Mouse (Mus musculus): ENCODE data around the gene Lrrc75b. TPM values are rescaled to one million over a fixed set of nuclear protein-coding genes. Genes with fewer than 3 reads are reported as not detected.

Gene Lrrc75b
- total RNA-seq, 2 experiments from 2014 or later, result 0.22 to 0.58 TPM

DNA sequence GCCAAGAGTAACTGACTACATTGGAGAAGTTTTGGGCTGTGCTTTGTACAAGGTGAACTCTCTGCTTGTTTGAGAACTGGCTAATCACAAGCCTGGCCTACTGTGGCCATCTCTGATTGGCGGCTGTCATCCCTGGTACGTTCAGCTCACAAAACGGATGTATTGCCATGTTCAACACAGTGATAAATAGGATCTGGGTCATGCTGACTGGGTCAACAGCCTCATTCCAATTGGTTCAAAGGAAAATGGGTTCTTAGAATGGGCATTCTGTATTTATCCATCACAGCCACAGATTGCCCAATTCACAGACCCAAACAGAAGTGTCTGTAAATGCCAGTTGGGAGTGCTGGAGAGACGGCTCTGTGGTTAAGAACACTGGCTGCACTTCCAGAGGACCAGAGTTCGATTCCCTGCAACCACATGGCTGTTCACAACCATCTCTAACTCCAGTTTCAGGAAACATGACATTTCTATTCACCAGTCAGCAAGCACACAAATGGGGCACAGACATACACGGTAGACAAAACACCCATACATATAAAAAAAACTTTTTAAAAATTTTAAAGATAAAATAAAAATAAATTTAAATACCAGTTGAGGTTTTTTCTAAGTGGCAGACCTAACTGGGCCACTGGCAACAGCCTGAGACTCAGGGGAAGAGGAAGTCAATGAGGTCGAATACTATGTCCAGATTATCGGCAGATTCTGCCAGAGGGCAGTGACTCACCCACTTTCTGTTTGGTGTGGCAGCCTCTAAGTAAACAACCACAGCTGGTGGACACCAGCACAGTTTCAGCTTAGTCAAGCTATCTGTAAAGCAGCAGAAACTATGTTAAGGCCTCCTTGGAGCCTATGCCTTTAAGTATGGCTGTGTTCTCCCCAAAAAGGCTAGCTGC is 55.6 kb downstream of the Lrrc75b start:
- ATAC-seq (ENCODE audit: poor library complexity, severe bottlenecking), result peak; percentile 97

DNA sequence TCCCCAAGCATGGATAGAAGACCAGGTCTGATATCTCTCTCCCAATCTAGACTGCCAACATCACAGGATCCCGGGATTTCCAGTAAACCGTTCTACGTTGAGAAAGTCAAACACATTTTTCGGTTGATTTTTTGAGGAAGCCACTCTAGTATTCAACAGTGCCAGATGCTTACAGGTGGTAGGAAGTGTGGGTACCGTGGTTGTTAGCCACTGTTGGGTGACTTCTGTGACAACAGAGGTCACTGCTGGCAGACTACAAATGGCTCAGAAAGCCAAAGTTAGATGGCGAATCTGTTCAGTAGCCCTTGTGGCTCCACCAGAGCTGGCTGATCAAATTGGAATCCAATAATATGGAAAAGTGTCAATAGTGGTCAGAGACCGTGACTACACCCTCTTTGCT is 56.4 kb downstream of the Lrrc75b start:
- ATAC-seq (ENCODE audit: poor library complexity, severe bottlenecking), result no peak

DNA sequence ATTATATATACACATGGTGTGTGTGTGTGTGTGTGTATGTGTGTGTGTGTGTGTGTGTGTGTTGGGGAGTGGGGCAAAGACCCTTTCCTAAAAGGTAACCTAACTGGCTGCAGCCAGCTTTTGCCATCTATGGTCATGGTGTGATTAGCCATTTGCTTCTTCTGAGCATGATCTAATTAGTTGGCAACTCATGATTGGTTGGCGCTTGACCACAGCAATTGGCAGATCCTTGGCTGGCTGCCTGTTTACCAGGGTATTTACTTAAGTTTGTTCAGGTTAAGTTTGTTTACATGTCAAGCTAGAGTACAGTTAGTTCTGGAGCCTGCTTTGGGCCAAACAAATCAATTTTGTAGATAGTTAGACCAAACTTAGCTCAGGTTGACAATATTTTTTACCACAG is 58.5 kb downstream of the Lrrc75b start:
- no peak for ATAC-seq (ENCODE audit: poor library complexity, severe bottlenecking)

DNA sequence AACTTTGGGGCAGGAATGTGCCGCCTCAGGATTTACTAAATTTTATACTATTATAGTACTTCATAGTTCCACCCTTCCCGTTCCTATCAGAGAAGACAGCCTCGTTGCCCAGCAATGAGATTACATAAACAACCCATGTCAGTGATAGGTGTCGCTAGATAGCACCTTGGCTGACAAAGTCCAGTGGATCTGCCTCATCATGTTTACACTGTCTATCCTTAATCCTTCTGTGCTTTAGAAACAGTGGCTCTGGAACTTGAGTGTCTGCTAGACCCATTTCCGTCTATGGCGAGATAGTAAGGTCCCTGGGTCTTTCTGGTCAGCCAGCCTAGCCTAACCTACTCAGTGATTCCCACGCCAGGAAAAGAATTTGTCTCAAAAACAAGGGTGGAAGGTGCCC is 59.8 kb downstream of the Lrrc75b start:
- ATAC-seq (ENCODE audit: poor library complexity, severe bottlenecking), result no peak

Other genes starting within 250 kb of the Lrrc75b start
- gene Adora2a, start 243.5 kb downstream of the Lrrc75b start, total RNA-seq (2015), result 3.3 TPM in 2 replicates
- gene Adora2a, start 243.5 kb downstream of the Lrrc75b start, total RNA-seq (2017), result 2.6 and 3.0 TPM in 2 replicates
- 14.7 and 18.1 TPM in 2 replicates for gene Upb1, start 159.2 kb downstream of the Lrrc75b start, total RNA-seq (2015)
- 31.7 and 33.3 TPM in 2 replicates for gene Upb1, start 159.2 kb downstream of the Lrrc75b start, total RNA-seq (2017)
- 31.1 and 31.9 TPM in 2 replicates for gene Snrpd3, start 42.8 kb downstream of the Lrrc75b start, total RNA-seq (2015)
- 39.2 and 42.4 TPM in 2 replicates for gene Snrpd3, start 42.8 kb downstream of the Lrrc75b start, total RNA-seq (2017)
- gene Gucd1, start 42.4 kb downstream of the Lrrc75b start, total RNA-seq (2015), result 22.1 and 22.2 TPM in 2 replicates
- 33.4 and 38.1 TPM in 2 replicates for gene Gucd1, start 42.4 kb downstream of the Lrrc75b start, total RNA-seq (2017)
- gene Ggt1, start 1.3 kb upstream of the Lrrc75b start, total RNA-seq (2015), result 3.2 TPM in 2 replicates
- 4.9 and 10.0 TPM in 2 replicates for gene Ggt1, start 1.3 kb upstream of the Lrrc75b start, total RNA-seq (2017)
- gene Ggt5, start 29.0 kb upstream of the Lrrc75b start, total RNA-seq (2015), result 2.0 and 2.8 TPM in 2 replicates
- gene Ggt5, start 29.0 kb upstream of the Lrrc75b start, total RNA-seq (2017), result 2.7 and 16.8 TPM in 2 replicates
- 0.16 and 0.48 TPM in 2 replicates for gene Susd2, start 83.7 kb upstream of the Lrrc75b start, total RNA-seq (2015)
- gene Susd2, start 83.7 kb upstream of the Lrrc75b start, total RNA-seq (2017), result 0.33 and 0.49 TPM in 2 replicates
- 23.7 and 24.0 TPM in 2 replicates for gene Cabin1, start 204.0 kb upstream of the Lrrc75b start, total RNA-seq (2015)
- 19.4 and 20.7 TPM in 2 replicates for gene Cabin1, start 204.0 kb upstream of the Lrrc75b start, total RNA-seq (2017)
- 30.0 and 31.4 TPM in 2 replicates for gene Ddt, start 213.1 kb upstream of the Lrrc75b start, total RNA-seq (2015)
- gene Ddt, start 213.1 kb upstream of the Lrrc75b start, total RNA-seq (2017), result 24.7 and 28.4 TPM in 2 replicates
- not detected in 2 replicates for gene Gm20441, start 220.6 kb upstream of the Lrrc75b start, total RNA-seq (2015)
- gene Gm20441, start 220.6 kb upstream of the Lrrc75b start, total RNA-seq (2017), result not detected in 2 replicates
- 1.4 and 2.7 TPM in 2 replicates for gene Gstt3, start 221.1 kb upstream of the Lrrc75b start, total RNA-seq (2015)
- 1.5 and 1.6 TPM in 2 replicates for gene Gstt3, start 221.1 kb upstream of the Lrrc75b start, total RNA-seq (2017)
- 0.78 TPM in 1 of 2 replicates, not detected in the other for gene Gstt1, start 238.3 kb upstream of the Lrrc75b start, total RNA-seq (2015)
- gene Gstt1, start 238.3 kb upstream of the Lrrc75b start, total RNA-seq (2017), result not detected in 2 replicates

Measured in megakaryocyte, adult 5-6 weeks (primary cell).